Mouse (Mus musculus) T-helper 2 cell (primary cell): ENCODE measurements around the gene Junb.

Source experiments
- in situ Hi-C: fragments of 300-600 bp; cut with MboI, MseI; formaldehyde crosslinking; loops from one replicate; pipeline ENCODE4 v1.15.1; 2025; ENCODE audit warnings: high pct_unique_total_duplicates

The Junb gene

DNA sequence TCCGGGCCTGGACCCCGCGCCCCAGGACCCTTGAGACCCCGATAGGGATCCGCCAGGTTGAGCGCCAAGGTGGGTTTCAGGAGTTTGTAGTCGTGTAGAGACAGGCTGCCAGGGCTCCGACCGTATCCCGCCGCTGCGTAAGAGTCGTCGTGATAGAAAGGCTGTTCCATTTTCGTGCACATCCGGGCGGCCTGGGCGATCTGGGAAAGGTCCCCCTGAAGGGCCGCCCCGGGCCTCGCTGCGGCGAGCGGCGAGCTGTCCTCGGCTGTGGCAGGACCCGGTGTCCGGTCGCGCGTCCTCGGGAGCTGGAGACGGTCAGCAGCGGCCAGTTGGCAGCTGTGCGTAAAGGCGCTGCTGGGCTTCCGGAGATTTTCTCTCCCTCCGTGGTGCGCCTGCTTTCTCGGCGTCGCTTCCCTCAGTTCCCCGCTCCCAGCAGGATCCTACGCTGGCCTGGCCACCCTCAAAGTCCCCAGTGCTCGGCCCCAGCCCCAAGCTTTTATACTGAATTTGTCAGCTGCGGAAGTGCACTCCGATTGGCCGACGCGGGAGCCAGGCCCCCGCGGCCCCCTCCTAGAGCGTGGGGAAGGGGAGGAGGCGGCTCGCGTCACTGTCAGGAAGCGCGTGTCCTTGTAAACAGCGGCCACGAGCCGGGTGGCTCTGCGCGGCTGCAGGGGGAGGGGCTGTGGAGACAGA is at the start of gene Junb:
Gene Junb, minus strand, starts transcription at position 471 of the 693 bp plus-strand sequence.
- in situ Hi-C loops = no loop called here

DNA sequence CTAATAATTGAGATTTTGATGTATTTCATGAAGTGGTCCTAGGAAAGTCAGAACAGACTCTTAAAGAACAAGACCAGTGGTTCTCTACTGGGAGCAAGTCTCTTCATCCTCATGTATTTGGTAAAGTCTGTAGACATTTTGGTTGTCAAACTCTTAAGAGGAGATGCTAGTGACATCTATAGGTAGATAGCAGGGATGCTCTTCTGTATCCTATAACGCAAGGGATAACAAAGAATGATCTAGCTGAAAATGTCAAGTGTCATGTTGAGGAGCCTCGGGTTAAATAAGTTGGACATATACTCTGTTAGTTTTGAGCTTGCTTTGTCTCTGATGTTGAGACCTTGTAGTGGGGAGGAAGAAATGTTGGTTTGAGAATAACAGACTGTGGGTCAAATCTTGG is 49.4 kb upstream of the Junb start:
- in situ Hi-C loops = no loop called here

DNA sequence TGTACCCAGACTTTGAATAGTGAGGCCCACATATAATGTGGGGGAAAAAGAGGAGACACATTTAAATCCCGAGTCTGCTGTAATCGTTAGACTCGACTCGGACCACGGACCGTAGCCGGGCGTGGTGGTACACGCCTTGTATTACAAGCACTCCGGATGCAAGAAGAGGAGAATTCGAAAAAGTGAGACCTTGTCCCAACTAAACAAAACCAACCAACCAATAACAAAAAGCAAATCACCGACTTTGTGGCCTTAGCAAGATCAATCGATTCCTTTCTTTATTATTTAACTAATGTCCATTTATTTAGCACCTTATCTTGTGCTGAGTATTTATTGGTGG is 49.0 kb upstream of the Junb start:
- in situ Hi-C loops = no loop called here

DNA sequence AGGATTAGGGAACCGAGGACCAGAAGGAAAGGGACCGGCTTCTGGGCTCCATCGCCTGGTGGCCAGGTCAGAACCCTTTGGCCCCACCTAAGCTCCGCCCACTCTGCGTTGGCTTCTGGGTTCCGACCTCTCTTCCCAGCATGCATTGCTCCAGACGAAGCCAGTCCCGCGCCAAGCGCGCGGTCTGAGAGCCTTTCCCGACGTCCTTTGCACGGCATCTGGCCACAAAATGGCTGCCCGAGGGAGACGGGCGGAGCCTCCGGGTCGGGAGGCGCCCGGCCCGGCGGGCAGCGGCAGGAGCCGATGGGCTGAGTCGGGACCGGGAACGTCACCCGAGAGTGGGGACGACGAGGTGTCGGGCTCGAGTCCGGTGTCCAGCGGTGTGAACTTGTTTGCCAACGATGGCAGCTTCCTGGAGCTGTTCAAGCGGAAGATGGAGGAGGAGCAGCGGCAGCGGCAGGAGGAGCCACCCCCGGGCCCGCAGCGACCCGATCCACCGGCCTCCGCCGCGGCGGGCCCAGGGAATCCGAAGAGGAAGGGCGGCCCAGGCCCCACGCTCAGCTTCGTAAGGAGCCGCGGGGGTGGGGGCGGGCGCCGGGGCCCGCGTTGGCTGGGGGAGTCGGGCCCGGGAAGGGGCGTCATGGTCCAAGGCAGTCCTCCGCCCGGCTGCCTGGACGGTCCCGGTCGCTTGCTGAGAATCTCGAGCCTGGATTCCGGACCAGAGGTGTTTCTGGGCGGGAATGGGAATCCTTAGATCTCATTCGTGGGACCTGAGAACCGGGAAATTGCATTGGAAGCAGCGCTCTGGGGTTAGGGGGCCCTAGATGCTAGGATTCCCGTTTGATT is 48.4 kb upstream of the Junb start, which contains the start of gene Trir:
Gene Trir, plus strand, starts transcription at position 154 of the 846 bp plus-strand sequence.
- in situ Hi-C loops = no loop called here

GRCm38 (mm10) chr8:85025098-85025932 is 46.8 kb upstream of the Junb start, which contains the start of gene Asna1:
Gene Asna1 (minus strand): TSS chr8:85025281.
- in situ Hi-C loops = no loop called here

DNA sequence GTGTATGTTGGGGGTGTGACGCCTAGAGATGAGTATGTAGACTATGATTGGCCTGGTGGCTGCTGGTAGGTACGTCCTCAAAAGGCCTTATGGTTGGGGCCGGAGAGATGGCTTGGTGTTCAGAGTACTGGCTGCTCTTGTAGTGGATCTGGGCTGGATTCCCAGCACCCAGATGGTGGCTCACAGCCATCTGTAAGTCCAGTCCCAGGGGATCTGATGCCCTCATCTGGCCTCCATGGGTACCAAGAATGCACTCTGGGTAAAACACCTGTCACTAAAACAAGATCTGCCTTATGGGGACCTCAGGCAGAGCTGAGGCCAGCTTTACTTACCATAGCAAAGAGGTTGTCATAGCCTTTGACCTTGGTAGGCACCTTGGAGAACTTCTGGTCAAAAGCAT is 45.3 kb upstream of the Junb start:
- in situ Hi-C loops = no loop called here

DNA sequence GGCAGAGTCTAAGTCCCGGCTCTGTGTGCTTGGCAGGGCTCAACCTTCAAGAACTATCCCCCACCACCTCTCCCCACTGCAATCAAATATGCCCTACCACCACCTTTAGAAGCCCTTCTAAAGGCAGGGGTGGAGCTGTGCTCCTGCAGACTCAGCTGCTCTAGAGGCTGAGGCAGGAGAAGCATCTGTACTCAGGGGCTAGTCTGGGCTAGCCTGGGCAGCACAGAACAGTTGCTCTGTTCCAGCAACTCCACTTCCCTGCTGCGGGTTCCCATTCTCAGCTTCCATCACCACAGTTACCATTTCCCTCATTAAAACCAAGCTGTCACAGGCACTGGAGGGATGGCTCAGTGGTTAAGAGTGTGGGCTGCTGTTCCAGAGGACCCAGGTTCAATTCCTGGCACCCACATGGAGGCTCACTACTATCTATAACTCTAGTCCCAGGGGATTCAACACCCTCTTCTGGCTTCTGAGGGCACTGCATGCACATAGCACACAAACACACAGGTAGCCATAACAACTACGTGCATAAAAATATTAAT is 43.1 kb upstream of the Junb start:
- in situ Hi-C loops = no loop called here

DNA sequence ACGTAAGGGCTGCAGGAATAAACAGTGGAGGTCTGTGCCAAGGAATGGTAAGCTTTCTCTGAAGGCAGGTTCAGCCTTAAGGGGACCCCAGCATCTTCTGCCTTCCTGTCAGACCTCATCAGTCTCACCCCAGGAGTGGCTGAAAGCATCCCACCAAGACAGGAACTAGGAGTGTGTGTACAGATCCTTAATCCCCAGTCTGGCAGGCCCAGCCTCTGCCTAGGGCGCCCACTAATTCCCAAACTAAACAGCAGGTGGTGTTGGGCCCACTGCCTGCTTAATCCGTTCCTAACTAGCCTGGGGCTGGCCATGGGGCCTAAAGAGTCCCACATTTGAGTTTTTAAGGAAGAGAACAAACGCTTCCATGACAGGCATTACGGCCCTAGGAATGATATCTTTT is 38.7 kb upstream of the Junb start:
- in situ Hi-C loops = no loop called here

DNA sequence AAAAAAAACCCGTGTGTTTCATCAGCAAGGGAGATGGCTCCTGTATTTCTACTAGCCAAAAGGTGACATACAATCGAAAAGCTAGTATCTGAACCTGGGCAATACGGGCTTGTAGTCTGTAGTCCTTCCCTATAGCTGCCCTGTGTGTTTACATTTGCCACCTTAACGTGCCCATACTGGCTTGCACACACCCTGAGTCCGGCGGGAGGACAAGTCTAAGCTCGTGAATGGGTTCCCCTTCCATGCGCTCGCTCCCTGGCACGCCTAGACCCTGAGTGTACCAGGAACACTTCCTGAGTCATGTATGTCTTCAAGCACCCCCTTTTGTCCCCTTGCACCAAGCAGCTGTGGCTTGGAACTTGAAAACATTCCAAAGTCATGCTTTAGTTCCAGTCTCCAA is 38.2 kb upstream of the Junb start:
- in situ Hi-C loops = no loop called here

GRCm38 (mm10) chr8:85014431-85014830 is 35.9 kb upstream of the Junb start, which contains the start of gene Best2:
Gene Best2 (minus strand): TSS chr8:85014531.
- in situ Hi-C loops = no loop called here

GRCm38 (mm10) chr8:85013230-85013840 is 34.8 kb upstream of the Junb start:
- in situ Hi-C loops = no loop called here

GRCm38 (mm10) chr8:85011242-85011641 is 32.7 kb upstream of the Junb start:
- in situ Hi-C loops = no loop called here

- in situ Hi-C loops = no loop called here
These were observed 29.2 kb upstream of the Junb start for GRCm38 (mm10) chr8:85007686-85008085.

- in situ Hi-C loops = no loop called here
These were observed 19.3 kb upstream of the Junb start for GRCm38 (mm10) chr8:84997649-84998295.

- in situ Hi-C loops = no loop called here
These were observed 18.5 kb upstream of the Junb start for GRCm38 (mm10) chr8:84996978-84997377.

DNA sequence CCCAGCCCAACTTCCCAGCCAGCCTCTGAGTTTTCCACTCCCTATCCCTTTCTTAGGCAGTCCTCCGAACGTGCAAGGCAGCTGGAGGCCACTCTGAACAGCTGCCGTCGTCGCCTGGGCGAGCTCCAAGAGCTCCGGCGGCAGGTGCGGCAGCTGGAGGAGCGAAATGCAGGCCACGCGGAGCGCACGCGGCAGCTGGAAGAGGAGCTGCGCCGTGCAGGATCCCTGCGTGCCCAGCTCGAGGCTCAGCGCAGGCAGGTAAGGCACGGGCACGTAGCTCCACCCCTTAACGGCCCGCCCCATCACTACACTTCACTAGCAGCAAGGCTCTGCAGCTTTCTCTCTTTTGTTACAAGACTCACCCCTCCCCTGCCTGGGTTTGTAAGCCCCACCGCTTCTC is 17.2 kb upstream of the Junb start:
- in situ Hi-C loops = no loop called here

GRCm38 (mm10) chr8:84994375-84994774 is 15.9 kb upstream of the Junb start:
- in situ Hi-C loops = no loop called here

- in situ Hi-C loops = no loop called here
These were observed 12.3 kb upstream of the Junb start for GRCm38 (mm10) chr8:84990836-84991235.

DNA sequence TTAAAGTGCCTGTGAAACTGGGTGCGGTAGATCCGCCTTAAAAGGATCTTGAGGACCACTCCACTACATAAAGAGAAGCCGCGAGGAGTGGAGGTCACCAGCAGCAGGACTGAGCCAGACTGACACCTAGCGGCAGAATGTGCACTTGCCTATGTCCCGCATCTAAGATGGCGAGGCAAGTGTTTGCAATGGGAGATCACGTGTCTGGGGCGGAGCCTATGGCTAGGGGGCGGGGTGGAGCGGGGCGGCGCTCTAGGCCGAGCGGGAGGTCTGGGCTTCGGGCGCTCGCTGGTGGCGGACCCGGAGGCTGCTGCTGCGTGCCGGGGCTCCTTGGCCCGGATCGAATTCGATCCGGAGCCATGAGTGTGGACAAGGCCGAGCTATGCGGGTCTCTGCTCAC is 11.8 kb upstream of the Junb start, which contains the start of gene Hook2:
Gene Hook2, plus strand, starts transcription at position 255 of the 400 bp plus-strand sequence.
- in situ Hi-C loops = no loop called here

GRCm38 (mm10) chr8:84989810-84990209 is 11.3 kb upstream of the Junb start:
- in situ Hi-C loops = loop anchor here (10.0 kb wide), 1 partner anchor 325 kb away; the partner anchor contains the start of gene Ier2
